Mouse (Mus musculus): ENCODE data around the gene Lce6a. TPM values are rescaled to one million over a fixed set of nuclear protein-coding genes. Genes with fewer than 3 reads are reported as not detected.

Lce6a gene
- total and polyA plus RNA-seq, 3 experiments, result not detected

- H3K36me3 ChIP-seq (ENCODE audit: control insufficient read depth in 1 of 2, insufficient read depth in 2 of 2, low read length in 2 of 2), result no peaks in the 10 kb centered on the region
- DNase-seq (ENCODE audit: low read depth, low spot score), result no peak
- no peaks in the 10 kb centered on the region for H3K79me2 ChIP-seq (ENCODE audit: control insufficient read depth, insufficient read depth, low read length, poor library complexity)
- TF ChIP-seq EP300 (IDR thresholded peaks at IDR 0.05; ENCODE audit: low read depth in 1 of 2, low read length in 2 of 2), result no peak
- no peak for TF ChIP-seq MYB (IDR thresholded peaks at IDR 0.05; ENCODE audit: low read depth, low read length)
- no peak for TF ChIP-seq NELFE (IDR thresholded peaks at IDR 0.05; ENCODE audit: low read depth, low read length)
- no peak for TF ChIP-seq ETS1 (IDR thresholded peaks at IDR 0.05; ENCODE audit: low read depth, low read length)
- TF ChIP-seq CHD2 (IDR thresholded peaks at IDR 0.05; ENCODE audit: low read length), result no peak
- no peak for TF ChIP-seq TCF12 (IDR thresholded peaks at IDR 0.05; ENCODE audit: low read depth, low read length)
- TF ChIP-seq CTCF (IDR thresholded peaks at IDR 0.05 in 2 of 3, conservative IDR thresholded peaks at IDR 0.05 in 1 of 3; ENCODE audit: control insufficient read depth in 1 of 3, insufficient read depth in 1 of 3, low read depth in 2 of 3, low read length in 3 of 3, poor library complexity in 1 of 3, severe bottlenecking in 1 of 3), result no peak
- TF ChIP-seq CHD1 (IDR thresholded peaks at IDR 0.05; ENCODE audit: low read depth, low read length), result no peak
- TF ChIP-seq BHLHE40 (IDR thresholded peaks at IDR 0.05; ENCODE audit: borderline replicate concordance, low read depth, low read length), result no peak
- TF ChIP-seq JUND (IDR thresholded peaks at IDR 0.05; ENCODE audit: low read depth, low read length), result no peak
- TF ChIP-seq MYC (IDR thresholded peaks at IDR 0.05; ENCODE audit: low read depth, low read length), result no peak
- no peak for TF ChIP-seq ZC3H11A (IDR thresholded peaks at IDR 0.05; ENCODE audit: low read depth, low read length)
- TF ChIP-seq HCFC1 (IDR thresholded peaks at IDR 0.05; ENCODE audit: low read depth, low read length), result no peak
- no peak for TF ChIP-seq ZNF384 (IDR thresholded peaks at IDR 0.05; ENCODE audit: low read depth, low read length)
- TF ChIP-seq TBP (IDR thresholded peaks at IDR 0.05; ENCODE audit: low read depth, low read length), result no peak
- TF ChIP-seq TAL1 (IDR thresholded peaks at IDR 0.05; ENCODE audit: low read length), result no peak
- TF ChIP-seq UBTF (IDR thresholded peaks at IDR 0.05; ENCODE audit: borderline replicate concordance, insufficient read depth, low read depth, low read length), result no peak
- no peak for TF ChIP-seq GABPA (IDR thresholded peaks at IDR 0.05; ENCODE audit: low read depth, low read length)
- no peak overlapping the region for H3K4me3 ChIP-seq (ENCODE audit: control insufficient read depth in 1 of 2, insufficient read depth in 1 of 2, low read depth in 2 of 2, low read length in 2 of 2)
- no peak overlapping the region for H3K27ac ChIP-seq (ENCODE audit: control insufficient read depth, low read depth, low read length)
- H3K27me3 ChIP-seq (ENCODE audit: control insufficient read depth in 1 of 2, insufficient read depth in 2 of 2, low read length in 2 of 2), result no peaks in the 10 kb centered on the region
- no peak overlapping the region for H3K9ac ChIP-seq (ENCODE audit: control insufficient read depth, low read depth, low read length, poor library complexity, severe bottlenecking)
- no peaks in the 10 kb centered on the region for H3K9me3 ChIP-seq (replicated peaks; ENCODE audit: insufficient read depth, low read length)
- no peaks in the 10 kb centered on the region for H3K4me1 ChIP-seq (ENCODE audit: control insufficient read depth in 1 of 2, insufficient read depth in 2 of 2, low read length in 2 of 2)
These were observed 42.0 kb downstream of the Lce6a start for GRCm38 (mm10) chr3:92579508-92579907.

GRCm38 (mm10) chr3:92578652-92579413, 42.6 kb downstream of the Lce6a start:
- no peaks in the 10 kb centered on the region for H3K79me2 ChIP-seq (ENCODE audit: control insufficient read depth, insufficient read depth, low read length, poor library complexity)
- no peaks in the 10 kb centered on the region for H3K36me3 ChIP-seq (ENCODE audit: control insufficient read depth in 1 of 2, insufficient read depth in 2 of 2, low read length in 2 of 2)
- H3K27me3 ChIP-seq (ENCODE audit: control insufficient read depth in 1 of 2, insufficient read depth in 2 of 2, low read length in 2 of 2), result no peaks in the 10 kb centered on the region
- H3K4me1 ChIP-seq (ENCODE audit: control insufficient read depth in 1 of 2, insufficient read depth in 2 of 2, low read length in 2 of 2), result no peaks in the 10 kb centered on the region
- H3K9me3 ChIP-seq (replicated peaks; ENCODE audit: insufficient read depth, low read length), result no peaks in the 10 kb centered on the region
- no peak for DNase-seq (ENCODE audit: low read depth, low spot score)
- TF ChIP-seq NELFE (IDR thresholded peaks at IDR 0.05; ENCODE audit: low read depth, low read length) (no peak), ZNF384 (IDR thresholded peaks at IDR 0.05; ENCODE audit: low read depth, low read length) (no peak), EP300 (IDR thresholded peaks at IDR 0.05; ENCODE audit: low read depth in 1 of 2, low read length in 2 of 2) (no peak), RAD21 (IDR thresholded peaks at IDR 0.05; ENCODE audit: low read depth, low read length) (no peak), KAT2A (conservative IDR thresholded peaks at IDR 0.05; ENCODE audit: low read depth, low read length) (no peak), ZKSCAN1 (IDR thresholded peaks at IDR 0.05; ENCODE audit: low read depth, low read length) (no peak), HCFC1 (IDR thresholded peaks at IDR 0.05; ENCODE audit: low read depth, low read length) (no peak), JUND (IDR thresholded peaks at IDR 0.05; ENCODE audit: low read depth, low read length) (no peak), RCOR1 (IDR thresholded peaks at IDR 0.05; ENCODE audit: low read depth, low read length) (no peak), TAL1 (IDR thresholded peaks at IDR 0.05; ENCODE audit: low read length) (no peak), ZC3H11A (IDR thresholded peaks at IDR 0.05; ENCODE audit: low read depth, low read length) (no peak), ELF1 (IDR thresholded peaks at IDR 0.05; ENCODE audit: low read depth, low read length) (no peak), MEF2A (IDR thresholded peaks at IDR 0.05; ENCODE audit: extremely low read depth, insufficient replicate concordance, low read depth, low read length, poor library complexity, severe bottlenecking) (no peak), CTCF (IDR thresholded peaks at IDR 0.05 in 2 of 3, conservative IDR thresholded peaks at IDR 0.05 in 1 of 3; ENCODE audit: control insufficient read depth in 1 of 3, insufficient read depth in 1 of 3, low read depth in 2 of 3, low read length in 3 of 3, poor library complexity in 1 of 3, severe bottlenecking in 1 of 3) (no peak), MYB (IDR thresholded peaks at IDR 0.05; ENCODE audit: low read depth, low read length) (no peak), UBTF (IDR thresholded peaks at IDR 0.05; ENCODE audit: borderline replicate concordance, insufficient read depth, low read depth, low read length) (no peak), POLR2A (IDR thresholded peaks at IDR 0.05; ENCODE audit: control insufficient read depth in 1 of 2, insufficient read depth in 1 of 2, low read depth in 1 of 2, low read length in 2 of 2, poor library complexity in 1 of 2) (no peak)
- no peak overlapping the region for H3K4me3 ChIP-seq (ENCODE audit: control insufficient read depth in 1 of 2, insufficient read depth in 1 of 2, low read depth in 2 of 2, low read length in 2 of 2)
- H3K27ac ChIP-seq (ENCODE audit: control insufficient read depth, low read depth, low read length), result no peak overlapping the region
- H3K9ac ChIP-seq (ENCODE audit: control insufficient read depth, low read depth, low read length, poor library complexity, severe bottlenecking), result no peak overlapping the region

Data from MEL (cell line).